Mouse (Mus musculus) E14TG2a.4 (cell line): ENCODE data around the gene Kmt5c.

Source experiments
- CTCF ChIP-seq: conservative IDR thresholded peaks from 2 replicates; pipeline ENCODE4 v1.5.1; 2014; ENCODE audit warnings: low read length
- NANOG ChIP-seq: IDR thresholded peaks from 2 replicates; pipeline ENCODE4 v1.6.1; 2014; ENCODE audit warnings: borderline replicate concordance, low read length, mixed read lengths

DNA sequence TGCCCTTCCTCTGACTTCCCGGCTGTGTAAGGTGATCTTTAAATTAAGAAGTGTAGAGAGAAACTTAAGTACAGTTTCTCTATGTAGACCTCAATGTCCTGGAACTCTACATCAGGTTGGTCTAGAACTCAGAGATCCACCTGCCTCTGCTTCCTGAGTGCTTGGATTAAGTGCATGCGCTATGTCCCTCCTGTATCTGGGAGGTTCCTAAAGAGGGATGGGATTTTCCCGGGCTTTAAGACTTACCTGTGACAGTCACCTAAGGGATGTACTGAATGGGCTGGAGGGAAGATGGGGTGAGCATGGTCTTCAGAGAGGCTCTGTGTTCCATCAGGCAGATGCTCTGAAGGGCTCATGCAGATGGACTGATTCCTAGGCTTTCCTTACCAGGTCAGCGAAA, 53.8 kb downstream of the Kmt5c start:
- no peak for TF ChIP-seq CTCF
- TF ChIP-seq NANOG = no peak
